Mouse (Mus musculus): Measurements from ENCODE around the gene Tmem263.

Tmem263 gene

GRCm38 (mm10) chr10:85102247-85103084 lies at the start of gene Tmem263, which contains the start of gene Fhl4:
TSS of gene Tmem263 (plus strand) at chr10:85102627.
TSS of gene Fhl4 (minus strand) at chr10:85102495.
- no peaks in the 10 kb centered on the region for H3K36me3 ChIP-seq (ENCODE audit: control insufficient read depth, insufficient read depth, low read length, poor library complexity, severe bottlenecking)
- DNase-seq (ENCODE audit: low read depth, low spot score) = peak; percentile 89

GRCm38 (mm10) chr10:85054876-85055275 lies 47.6 kb upstream of the Tmem263 start:
- Histone ChIP-seq H3K36me3 (ENCODE audit: control insufficient read depth, insufficient read depth, low read length, poor library complexity, severe bottlenecking) (no peaks in the 10 kb centered on the region), H3K27me3 (ENCODE audit: control insufficient read depth, insufficient read depth, low read length, poor library complexity, severe bottlenecking) (no peaks in the 10 kb centered on the region)
- DNase-seq (ENCODE audit: low read depth, low spot score) = no peak

More at GRCm38 (mm10) chr10:85102247-85103084, at the start of gene Tmem263, which contains the start of gene Fhl4:
- H3K27me3 ChIP-seq (ENCODE audit: control insufficient read depth, insufficient read depth, low read length, poor library complexity, severe bottlenecking) = no peaks in the 10 kb centered on the region

GRCm38 (mm10) chr10:85071605-85072152 lies 30.7 kb upstream of the Tmem263 start:
- H3K27me3 ChIP-seq (ENCODE audit: control insufficient read depth, insufficient read depth, low read length, poor library complexity, severe bottlenecking) = no peaks in the 10 kb centered on the region
- no peaks in the 10 kb centered on the region for H3K36me3 ChIP-seq (ENCODE audit: control insufficient read depth, insufficient read depth, low read length, poor library complexity, severe bottlenecking)
- DNase-seq (ENCODE audit: low read depth, low spot score) = no peak

GRCm38 (mm10) chr10:85101841-85102240 lies 586 bp upstream of the Tmem263 start:
- no peaks in the 10 kb centered on the region for H3K27me3 ChIP-seq (ENCODE audit: control insufficient read depth, insufficient read depth, low read length, poor library complexity, severe bottlenecking)
- no peaks in the 10 kb centered on the region for H3K36me3 ChIP-seq (ENCODE audit: control insufficient read depth, insufficient read depth, low read length, poor library complexity, severe bottlenecking)
- no peak for DNase-seq (ENCODE audit: low read depth, low spot score)

GRCm38 (mm10) chr10:85103085-85103885 lies 858 bp downstream of the Tmem263 start:
- Histone ChIP-seq H3K36me3 (ENCODE audit: control insufficient read depth, insufficient read depth, low read length, poor library complexity, severe bottlenecking) (no peaks in the 10 kb centered on the region), H3K27me3 (ENCODE audit: control insufficient read depth, insufficient read depth, low read length, poor library complexity, severe bottlenecking) (no peaks in the 10 kb centered on the region)
- peak; percentile 28 for DNase-seq (ENCODE audit: low read depth, low spot score)

- no peak for DNase-seq (ENCODE audit: low read depth, low spot score)
- 0 out of 2 replicates have a peak, but pooled peaks cover 2% of the 10 kb centered on the region for H3K36me3 ChIP-seq (ENCODE audit: control insufficient read depth, insufficient read depth, low read length, poor library complexity, severe bottlenecking)
- H3K27me3 ChIP-seq (ENCODE audit: control insufficient read depth, insufficient read depth, low read length, poor library complexity, severe bottlenecking) = no peaks in the 10 kb centered on the region
Observed at GRCm38 (mm10) chr10:85114409-85114808, 12.0 kb downstream of the Tmem263 start.

GRCm38 (mm10) chr10:85125184-85125583 lies 22.8 kb downstream of the Tmem263 start:
- DNase-seq (ENCODE audit: low read depth, low spot score) = no peak
- H3K36me3 ChIP-seq (ENCODE audit: control insufficient read depth, insufficient read depth, low read length, poor library complexity, severe bottlenecking) = peaks cover 2% of the 10 kb centered on the region; the same call in 1 of the 2 replicates
- H3K27me3 ChIP-seq (ENCODE audit: control insufficient read depth, insufficient read depth, low read length, poor library complexity, severe bottlenecking) = no peaks in the 10 kb centered on the region

GRCm38 (mm10) chr10:85127395-85128287 lies 25.2 kb downstream of the Tmem263 start, which contains the start of gene Mterf2:
TSS of gene Mterf2 (minus strand) at chr10:85128027.
- Histone ChIP-seq H3K27me3 (ENCODE audit: control insufficient read depth, insufficient read depth, low read length, poor library complexity, severe bottlenecking) (no peaks in the 10 kb centered on the region), H3K36me3 (ENCODE audit: control insufficient read depth, insufficient read depth, low read length, poor library complexity, severe bottlenecking) (no peaks in the 10 kb centered on the region; the same call in 1 of the 2 replicates)

GRCm38 (mm10) chr10:85128453-85128852 lies 26.0 kb downstream of the Tmem263 start:
- DNase-seq (ENCODE audit: low read depth, low spot score) = peak; percentile 84
- H3K36me3 ChIP-seq (ENCODE audit: control insufficient read depth, insufficient read depth, low read length, poor library complexity, severe bottlenecking) = peaks cover 2% of the 10 kb centered on the region; the same call in 1 of the 2 replicates
- H3K27me3 ChIP-seq (ENCODE audit: control insufficient read depth, insufficient read depth, low read length, poor library complexity, severe bottlenecking) = no peaks in the 10 kb centered on the region

More at GRCm38 (mm10) chr10:85127395-85128287, 25.2 kb downstream of the Tmem263 start, which contains the start of gene Mterf2:
- peak; percentile 99 for DNase-seq (ENCODE audit: low read depth, low spot score)

- Histone ChIP-seq H3K36me3 (ENCODE audit: control insufficient read depth, insufficient read depth, low read length, poor library complexity, severe bottlenecking) (0 out of 2 replicates have a peak, but pooled peaks cover 2% of the 10 kb centered on the region), H3K27me3 (ENCODE audit: control insufficient read depth, insufficient read depth, low read length, poor library complexity, severe bottlenecking) (no peaks in the 10 kb centered on the region)
- DNase-seq (ENCODE audit: low read depth, low spot score) = no peak
Observed at GRCm38 (mm10) chr10:85136573-85136972, 34.1 kb downstream of the Tmem263 start.

- Histone ChIP-seq H3K36me3 (ENCODE audit: control insufficient read depth, insufficient read depth, low read length, poor library complexity, severe bottlenecking) (peaks cover 1% of the 10 kb centered on the region; the same call in 1 of the 2 replicates), H3K27me3 (ENCODE audit: control insufficient read depth, insufficient read depth, low read length, poor library complexity, severe bottlenecking) (no peaks in the 10 kb centered on the region)
- DNase-seq (ENCODE audit: low read depth, low spot score) = no peak
Observed at GRCm38 (mm10) chr10:85141465-85141864, 39.0 kb downstream of the Tmem263 start.

- Histone ChIP-seq H3K36me3 (ENCODE audit: control insufficient read depth, insufficient read depth, low read length, poor library complexity, severe bottlenecking) (peaks cover 6% of the 10 kb centered on the region), H3K27me3 (ENCODE audit: control insufficient read depth, insufficient read depth, low read length, poor library complexity, severe bottlenecking) (no peaks in the 10 kb centered on the region)
- no peak for DNase-seq (ENCODE audit: low read depth, low spot score)
Observed at GRCm38 (mm10) chr10:85146282-85146681, 43.9 kb downstream of the Tmem263 start.

GRCm38 (mm10) chr10:85149226-85149625 lies 46.8 kb downstream of the Tmem263 start:
- no peak for DNase-seq (ENCODE audit: low read depth, low spot score)
- Histone ChIP-seq H3K36me3 (ENCODE audit: control insufficient read depth, insufficient read depth, low read length, poor library complexity, severe bottlenecking) (peaks cover 6% of the 10 kb centered on the region), H3K27me3 (ENCODE audit: control insufficient read depth, insufficient read depth, low read length, poor library complexity, severe bottlenecking) (no peaks in the 10 kb centered on the region)

GRCm38 (mm10) chr10:85154195-85154594 lies 51.8 kb downstream of the Tmem263 start:
- DNase-seq (ENCODE audit: low read depth, low spot score) = peak; percentile 74
- H3K27me3 ChIP-seq (ENCODE audit: control insufficient read depth, insufficient read depth, low read length, poor library complexity, severe bottlenecking) = no peaks in the 10 kb centered on the region
- H3K36me3 ChIP-seq (ENCODE audit: control insufficient read depth, insufficient read depth, low read length, poor library complexity, severe bottlenecking) = no peaks in the 10 kb centered on the region
